Mouse (Mus musculus) ES-E14 (cell line): Measurements from ENCODE around the gene Spata13.

Experiments used
- HCFC1 ChIP-seq: IDR thresholded peaks from 2 replicates; pipeline ENCODE4 v1.6.1; 2012; ENCODE audit warnings: low read length, inconsistent platforms, borderline replicate concordance; ENCODE audit not compliant: insufficient read depth
- ZC3H11A ChIP-seq: IDR thresholded peaks from 2 replicates; pipeline ENCODE4 v1.6.1; 2012; ENCODE audit warnings: low read depth, mild to moderate bottlenecking, inconsistent platforms, low read length, borderline replicate concordance

GRCm38 (mm10) chr14:60605564-60605963 is 28.2 kb upstream of the Spata13 start:
- no peak for TF ChIP-seq HCFC1
- no peak for TF ChIP-seq ZC3H11A
